Mouse (Mus musculus): ENCODE measurements at regions not wholly inside any gene's neighbourhood (a gene's known extent, or its start where the extent isn't known, plus 50 kb on each side); places are given as distances from the start of the nearest gene placed in this dataset.

DNA sequence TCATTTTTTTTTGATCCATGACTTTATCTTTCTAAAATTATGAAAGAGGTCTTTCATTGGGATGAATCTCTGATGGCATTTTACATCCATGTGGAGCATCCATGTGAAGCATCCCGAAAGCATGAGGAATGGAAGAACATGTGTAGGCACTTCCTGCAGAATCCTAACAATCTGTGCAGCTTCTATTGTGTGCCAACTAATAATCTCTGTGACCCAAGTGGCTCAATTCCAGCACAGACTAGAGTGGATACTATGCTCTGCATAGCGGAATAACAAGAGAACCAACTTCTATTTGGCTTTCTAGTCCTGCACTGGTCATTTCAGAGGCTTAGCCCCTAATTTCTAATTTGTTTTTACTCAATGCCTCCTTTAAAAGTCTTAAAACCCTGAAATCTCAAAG, 499.7 kb upstream of the Tenm2 start:
- TF ChIP-seq POLR2A (IDR thresholded peaks at IDR 0.05; ENCODE audit: extremely low read depth, insufficient read depth, low read length) (no peak), CTCF (IDR thresholded peaks at IDR 0.05; ENCODE audit: extremely low read depth, insufficient read depth, low read length) (no peak)

Measured in cortical plate, adult 2 months (tissue).